Mouse (Mus musculus): ENCODE measurements around the gene Spag5.

Gene Spag5

GRCm38 (mm10) chr11:78318411-78318810, 17.1 kb downstream of the Spag5 start:
- in situ Hi-C loops (cut with MboI; ENCODE audit: low pct_unique_long_range_greater_than_20kb in 1 of 2, low sequenced_read_pairs in 2 of 2, unreplicated experiment in 1 of 2): loop anchor here in 1 of 2 experiments (5.0 kb wide), 1 partner anchor 36 kb away; no protein-coding TSS in a partner anchor

- in situ Hi-C loops (cut with MboI; ENCODE audit: low pct_unique_long_range_greater_than_20kb in 1 of 2, low sequenced_read_pairs in 2 of 2, unreplicated experiment in 1 of 2): no loop called here
Measured at GRCm38 (mm10) chr11:78322076-78322831, 20.9 kb downstream of the Spag5 start.

GRCm38 (mm10) chr11:78322860-78323259, 21.5 kb downstream of the Spag5 start, which contains the start of gene Aldoc:
Aldoc (plus strand) TSS chr11:78322968.
- in situ Hi-C loops (cut with MboI; ENCODE audit: low pct_unique_long_range_greater_than_20kb in 1 of 2, low sequenced_read_pairs in 2 of 2, unreplicated experiment in 1 of 2): no loop called here

- in situ Hi-C loops (cut with MboI; ENCODE audit: low pct_unique_long_range_greater_than_20kb in 1 of 2, low sequenced_read_pairs in 2 of 2, unreplicated experiment in 1 of 2): no loop called here
Measured at GRCm38 (mm10) chr11:78324000-78324785, 22.9 kb downstream of the Spag5 start.

GRCm38 (mm10) chr11:78324965-78325364, 23.6 kb downstream of the Spag5 start:
- in situ Hi-C loops (cut with MboI; ENCODE audit: low pct_unique_long_range_greater_than_20kb in 1 of 2, low sequenced_read_pairs in 2 of 2, unreplicated experiment in 1 of 2): no loop called here

GRCm38 (mm10) chr11:78327215-78327614, 25.9 kb downstream of the Spag5 start:
- in situ Hi-C loops (cut with MboI; ENCODE audit: low pct_unique_long_range_greater_than_20kb in 1 of 2, low sequenced_read_pairs in 2 of 2, unreplicated experiment in 1 of 2): no loop called here

- in situ Hi-C loops (cut with MboI; ENCODE audit: low pct_unique_long_range_greater_than_20kb in 1 of 2, low sequenced_read_pairs in 2 of 2, unreplicated experiment in 1 of 2): no loop called here
Measured at GRCm38 (mm10) chr11:78327634-78328511, 26.5 kb downstream of the Spag5 start, which contains the start of gene Pigs. Pigs (plus strand) TSS chr11:78328415.

- in situ Hi-C loops (cut with MboI; ENCODE audit: low pct_unique_long_range_greater_than_20kb in 1 of 2, low sequenced_read_pairs in 2 of 2, unreplicated experiment in 1 of 2): no loop called here
Measured at GRCm38 (mm10) chr11:78328512-78329056, 27.3 kb downstream of the Spag5 start.

- in situ Hi-C loops (cut with MboI; ENCODE audit: low pct_unique_long_range_greater_than_20kb in 1 of 2, low sequenced_read_pairs in 2 of 2, unreplicated experiment in 1 of 2): no loop called here
Measured at GRCm38 (mm10) chr11:78332676-78333075, 31.3 kb downstream of the Spag5 start.

GRCm38 (mm10) chr11:78333992-78334391, 32.7 kb downstream of the Spag5 start:
- in situ Hi-C loops (cut with MboI; ENCODE audit: low pct_unique_long_range_greater_than_20kb in 1 of 2, low sequenced_read_pairs in 2 of 2, unreplicated experiment in 1 of 2): no loop called here

- in situ Hi-C loops (cut with MboI; ENCODE audit: low pct_unique_long_range_greater_than_20kb in 1 of 2, low sequenced_read_pairs in 2 of 2, unreplicated experiment in 1 of 2): no loop called here
Measured at GRCm38 (mm10) chr11:78337040-78337439, 35.7 kb downstream of the Spag5 start.

GRCm38 (mm10) chr11:78341702-78342101, 40.4 kb downstream of the Spag5 start:
- in situ Hi-C loops (cut with MboI; ENCODE audit: low pct_unique_long_range_greater_than_20kb in 1 of 2, low sequenced_read_pairs in 2 of 2, unreplicated experiment in 1 of 2): no loop called here

- in situ Hi-C loops (cut with MboI; ENCODE audit: low pct_unique_long_range_greater_than_20kb in 1 of 2, low sequenced_read_pairs in 2 of 2, unreplicated experiment in 1 of 2): no loop called here
Measured at GRCm38 (mm10) chr11:78343381-78344327, 42.3 kb downstream of the Spag5 start, which contains the start of gene Unc119. Unc119 (plus strand) TSS chr11:78343482.

- in situ Hi-C loops (cut with MboI; ENCODE audit: low pct_unique_long_range_greater_than_20kb in 1 of 2, low sequenced_read_pairs in 2 of 2, unreplicated experiment in 1 of 2): no loop called here
Measured at GRCm38 (mm10) chr11:78344328-78344889, 43.1 kb downstream of the Spag5 start.

- in situ Hi-C loops (cut with MboI; ENCODE audit: low pct_unique_long_range_greater_than_20kb in 1 of 2, low sequenced_read_pairs in 2 of 2, unreplicated experiment in 1 of 2): no loop called here
Measured at GRCm38 (mm10) chr11:78344890-78345715, 43.8 kb downstream of the Spag5 start.

- in situ Hi-C loops (cut with MboI; ENCODE audit: low pct_unique_long_range_greater_than_20kb in 1 of 2, low sequenced_read_pairs in 2 of 2, unreplicated experiment in 1 of 2): no loop called here
Measured at GRCm38 (mm10) chr11:78345801-78346200, 44.5 kb downstream of the Spag5 start.

Data from mouse embryonic stem cell (cell line).